Mouse (Mus musculus) embryo, embryonic 11.5 days (tissue): ENCODE data around the gene Rnf26.

Experiments
- DNase-seq: peaks from one replicate; pipeline ENCODE4 v3.0.0-alpha.2; 2012; ENCODE audit warnings: low read depth, low spot score

Rnf26 gene

GRCm38 (mm10) chr9:44075996-44076763 lies 37.1 kb downstream of the Rnf26 start:
- DNase-seq: no peak

GRCm38 (mm10) chr9:44075276-44075995 lies 37.9 kb downstream of the Rnf26 start:
- DNase-seq: no peak

- DNase-seq: no peak
Measured at GRCm38 (mm10) chr9:44074395-44075275, 38.7 kb downstream of the Rnf26 start.

- no peak for DNase-seq
Measured at GRCm38 (mm10) chr9:44073115-44073514, 40.2 kb downstream of the Rnf26 start.

DNA sequence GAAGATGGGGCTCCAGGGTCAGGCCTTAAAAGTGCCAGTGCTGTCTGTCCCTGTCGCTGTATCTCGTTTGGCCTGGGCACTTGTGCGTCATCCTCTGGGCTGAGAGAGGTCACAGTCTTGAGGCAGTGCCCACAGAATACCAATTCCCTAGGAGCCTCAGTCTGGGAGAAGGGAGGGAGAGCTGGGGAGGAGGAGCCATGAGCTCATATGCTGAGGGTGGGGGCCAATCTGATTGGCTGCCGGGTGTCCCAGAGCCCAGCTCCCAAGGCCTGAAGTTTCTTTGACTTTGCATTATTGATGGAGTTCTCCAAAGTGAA lies 40.8 kb downstream of the Rnf26 start:
- DNase-seq: no peak

- no peak for DNase-seq
Measured at GRCm38 (mm10) chr9:44071914-44072598, 41.3 kb downstream of the Rnf26 start.

DNA sequence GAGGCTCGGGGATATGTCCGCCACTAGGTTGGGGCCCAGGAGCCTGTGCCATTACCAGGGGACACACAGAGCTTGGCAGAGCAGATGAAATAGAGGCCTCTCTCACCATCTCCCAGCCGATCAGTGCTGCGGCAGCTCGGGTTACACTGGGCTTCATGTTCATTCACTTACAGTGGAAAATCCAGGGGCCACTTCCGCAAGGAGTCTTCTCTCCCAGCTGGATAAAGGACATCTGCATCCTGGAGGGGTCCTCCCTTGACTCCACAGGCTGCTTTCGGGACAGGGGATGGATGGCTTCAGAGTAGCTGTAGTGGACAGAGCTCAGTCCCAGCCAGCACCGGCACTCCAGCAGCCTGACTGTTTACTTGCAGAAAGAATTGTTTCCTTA lies 42.5 kb downstream of the Rnf26 start:
- no peak for DNase-seq

GRCm38 (mm10) chr9:44070113-44070843 lies 43.0 kb downstream of the Rnf26 start:
- DNase-seq: no peak

- DNase-seq: no peak
Measured at GRCm38 (mm10) chr9:44069252-44069651, 44.1 kb downstream of the Rnf26 start.

- no peak for DNase-seq
Measured at GRCm38 (mm10) chr9:44067960-44068330, 45.4 kb downstream of the Rnf26 start.

- no peak for DNase-seq
Measured at GRCm38 (mm10) chr9:44067241-44067959, 45.9 kb downstream of the Rnf26 start.

DNA sequence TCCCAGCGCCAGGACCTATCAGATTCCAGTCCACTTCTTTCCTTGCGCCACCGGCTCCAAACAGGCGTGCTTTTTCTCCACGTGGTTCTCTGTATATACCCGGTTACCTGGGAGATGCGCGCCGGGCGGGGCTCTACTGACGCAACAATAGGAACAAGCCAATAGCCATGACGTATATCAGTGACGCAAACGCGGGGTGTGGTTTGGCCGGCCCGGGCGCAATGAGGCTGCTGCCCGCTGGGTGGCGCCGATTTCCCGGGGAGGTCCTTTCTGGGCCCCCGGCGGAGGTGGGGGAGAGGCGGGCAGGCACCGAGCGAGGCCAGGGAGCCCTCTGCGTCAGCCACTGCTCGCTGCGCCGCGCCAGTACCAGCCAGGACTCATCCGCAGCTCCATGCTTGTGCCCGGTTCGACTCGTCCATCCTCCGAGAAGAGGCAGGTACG lies 46.5 kb downstream of the Rnf26 start, which contains the start of gene Usp2:
TSS of gene Usp2 (plus strand) at position 237 of the 441 bp plus-strand sequence.
- DNase-seq: peak; percentile 97

DNA sequence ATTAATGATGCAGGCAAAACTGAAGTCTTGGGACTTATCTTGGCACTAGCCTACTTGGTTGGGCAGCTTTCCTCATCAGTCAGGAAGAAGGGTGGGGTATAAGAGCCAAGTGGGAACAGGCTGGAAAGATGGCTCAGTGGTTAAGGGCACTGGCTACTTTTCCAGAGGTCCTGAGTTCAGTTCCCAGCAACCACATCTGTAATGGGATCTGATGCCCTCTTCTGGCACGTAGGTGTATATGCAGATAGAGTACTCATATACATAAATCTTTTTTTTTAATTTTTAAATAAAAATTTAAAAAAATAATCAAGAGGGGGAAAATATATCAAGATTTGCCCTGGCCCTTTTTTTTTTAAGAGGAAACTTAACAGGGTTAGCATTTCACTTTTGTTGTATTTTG lies 48.1 kb downstream of the Rnf26 start:
- DNase-seq: no peak

DNA sequence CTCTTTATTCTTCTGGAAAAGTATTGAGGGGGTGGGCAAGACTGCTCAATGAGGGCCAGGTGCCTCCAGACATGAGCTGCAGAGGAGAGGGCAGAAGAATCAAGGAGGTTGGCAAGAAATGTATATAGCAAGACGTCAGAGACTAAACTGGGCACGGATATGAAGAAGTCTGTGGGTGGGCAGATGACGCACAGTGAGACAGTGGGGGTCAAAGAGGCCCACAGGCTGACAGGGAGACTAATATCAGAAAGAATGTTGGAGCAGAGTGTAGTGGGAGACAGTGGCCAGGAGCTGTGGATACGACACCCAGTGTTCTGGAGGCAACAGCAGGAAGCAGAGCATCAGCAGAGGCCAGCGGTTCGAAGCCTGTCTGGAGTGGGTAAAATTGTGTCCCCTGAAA lies 54.7 kb downstream of the Rnf26 start:
- DNase-seq: no peak

DNA sequence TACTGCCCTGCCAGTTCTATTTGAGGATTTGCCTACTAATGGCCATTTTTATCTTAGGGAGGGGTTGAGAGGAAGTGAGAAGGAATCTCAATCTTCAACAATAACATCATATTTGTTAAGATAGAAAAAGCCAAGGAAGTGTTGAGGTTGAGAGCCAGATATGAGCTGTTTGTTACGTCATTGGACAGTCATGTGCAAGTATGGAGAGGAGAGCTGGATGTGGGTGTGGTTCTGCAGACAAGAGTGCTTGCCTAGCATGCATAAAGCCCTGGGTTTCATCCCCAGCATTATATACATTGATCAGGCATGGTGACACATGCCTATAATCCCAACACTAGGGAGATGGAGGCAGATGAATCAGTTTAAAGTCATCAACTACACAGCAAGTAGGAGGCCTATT lies 59.4 kb downstream of the Rnf26 start:
- no peak for DNase-seq

- DNase-seq: no peak
Measured at GRCm38 (mm10) chr9:44052855-44053254, 60.5 kb downstream of the Rnf26 start.

DNA sequence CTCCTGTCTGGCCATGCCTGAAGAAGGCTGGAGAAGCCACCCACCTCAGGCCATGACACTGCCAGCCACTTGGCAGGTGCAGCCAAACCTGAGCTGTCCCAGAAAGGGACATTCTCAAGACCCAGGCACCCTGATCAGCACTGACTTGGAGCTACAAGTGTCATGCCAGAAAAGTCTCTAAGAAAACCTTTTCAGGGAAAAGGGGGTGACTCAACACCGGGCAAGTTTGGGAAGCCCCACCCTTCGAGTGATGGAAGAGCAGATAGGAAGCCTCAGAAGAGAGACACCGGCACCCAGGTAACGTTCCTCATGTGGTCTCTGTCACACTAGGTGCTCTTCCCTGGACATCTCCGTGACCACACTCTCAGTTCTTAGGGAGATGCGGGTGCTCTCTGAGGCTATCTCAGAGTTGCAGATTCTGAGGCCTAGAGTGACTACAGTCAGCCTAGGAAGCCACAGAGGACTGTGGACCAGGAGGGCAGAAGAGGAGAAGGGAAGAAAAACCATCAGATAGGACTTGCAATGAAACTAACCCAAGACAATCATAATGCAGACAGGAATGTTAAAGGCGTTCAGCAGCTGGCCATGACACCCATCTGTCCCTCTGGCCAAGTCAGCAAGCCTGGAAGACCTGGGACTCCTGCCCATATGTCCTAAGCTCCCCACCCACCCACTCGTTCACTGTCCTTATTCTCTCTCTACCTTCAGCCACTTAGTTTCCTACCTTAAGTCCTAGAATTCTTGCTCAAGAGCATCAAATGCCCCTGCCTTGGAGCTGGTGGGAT lies 63.7 kb downstream of the Rnf26 start:
- no peak for DNase-seq

- no peak for DNase-seq
Measured at GRCm38 (mm10) chr9:44048541-44049380, 64.6 kb downstream of the Rnf26 start.
